Mouse (Mus musculus): ENCODE measurements around the gene Csrp3. TPM values are rescaled to one million over a fixed set of nuclear protein-coding genes. Genes with fewer than 3 reads are reported as not detected.

The Csrp3 gene
- not detected in 2 replicates for total RNA-seq (2017)

GRCm38 (mm10) chr7:48847820-48848650, at the start of gene Csrp3:
Csrp3 (minus strand) TSS chr7:48848033.
- ATAC-seq (ENCODE audit: extremely low read depth, insufficient number of reproducible peaks, low FRiP score, poor library complexity, severe bottlenecking): no peak

- ATAC-seq (ENCODE audit: extremely low read depth, insufficient number of reproducible peaks, low FRiP score, poor library complexity, severe bottlenecking): no peak
Measured at GRCm38 (mm10) chr7:48896051-48896450, 48.2 kb upstream of the Csrp3 start.

GRCm38 (mm10) chr7:48895475-48895874, 47.6 kb upstream of the Csrp3 start:
- no peak for ATAC-seq (ENCODE audit: extremely low read depth, insufficient number of reproducible peaks, low FRiP score, poor library complexity, severe bottlenecking)

DNA sequence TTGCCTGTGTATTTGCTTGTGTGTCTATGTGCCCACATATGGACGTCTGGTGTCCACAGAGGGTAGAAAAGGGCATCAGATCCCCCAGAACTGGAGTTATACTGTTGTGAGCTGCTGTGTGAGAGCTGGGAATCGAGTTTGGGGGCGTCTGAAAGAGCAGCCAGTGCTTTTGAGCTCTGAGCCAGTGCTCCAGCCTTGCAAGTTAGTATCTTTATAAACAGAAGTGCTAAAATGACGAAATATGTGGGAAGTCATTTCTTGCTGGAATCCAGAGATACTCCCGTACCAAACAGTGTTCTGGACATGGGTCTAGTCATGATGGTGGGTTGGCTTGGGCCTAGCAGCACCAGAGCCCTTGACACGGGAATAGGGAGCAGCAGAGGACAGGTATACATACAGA, 46.9 kb upstream of the Csrp3 start:
- no peak for ATAC-seq (ENCODE audit: extremely low read depth, insufficient number of reproducible peaks, low FRiP score, poor library complexity, severe bottlenecking)

DNA sequence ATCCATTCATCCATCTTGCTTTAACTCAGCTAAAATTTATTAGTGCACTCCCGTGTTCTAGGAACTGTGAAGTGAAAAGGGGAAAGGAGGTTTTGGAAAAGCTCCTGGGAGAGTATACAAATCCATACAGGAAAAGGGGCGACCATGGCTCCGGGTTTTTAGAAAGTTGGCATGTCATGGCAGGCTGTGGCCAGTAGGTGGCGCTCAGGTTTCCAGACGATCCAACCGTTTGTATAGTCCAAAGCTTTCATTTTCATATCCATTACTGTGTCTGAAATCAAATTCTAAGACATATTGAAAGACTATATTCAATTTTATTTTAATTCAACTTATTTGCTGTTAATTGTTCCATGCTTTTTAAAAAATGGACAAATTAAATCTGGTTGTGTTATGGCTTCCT, 46.3 kb upstream of the Csrp3 start:
- peak; percentile 69 for ATAC-seq (ENCODE audit: extremely low read depth, insufficient number of reproducible peaks, low FRiP score, poor library complexity, severe bottlenecking)

DNA sequence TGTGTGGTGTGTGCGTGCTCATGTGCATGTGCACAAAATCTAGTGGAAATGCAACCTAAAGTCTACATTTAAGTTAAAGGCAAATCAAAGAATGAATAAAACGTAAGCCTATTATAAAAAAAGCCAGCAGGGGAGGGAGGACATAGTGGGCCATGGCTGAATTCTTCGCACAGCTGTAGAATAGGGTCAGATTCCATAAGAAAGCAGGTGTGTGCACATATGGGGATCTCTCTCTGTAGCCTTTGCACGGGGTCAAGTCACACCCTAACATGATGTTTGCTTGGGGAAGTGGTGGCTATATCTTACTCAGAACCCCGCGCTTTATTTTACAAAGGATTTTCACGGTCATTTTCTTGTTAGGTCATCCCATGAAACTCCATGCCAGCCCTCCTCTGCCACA, 45.3 kb upstream of the Csrp3 start:
- ATAC-seq (ENCODE audit: extremely low read depth, insufficient number of reproducible peaks, low FRiP score, poor library complexity, severe bottlenecking): no peak

DNA sequence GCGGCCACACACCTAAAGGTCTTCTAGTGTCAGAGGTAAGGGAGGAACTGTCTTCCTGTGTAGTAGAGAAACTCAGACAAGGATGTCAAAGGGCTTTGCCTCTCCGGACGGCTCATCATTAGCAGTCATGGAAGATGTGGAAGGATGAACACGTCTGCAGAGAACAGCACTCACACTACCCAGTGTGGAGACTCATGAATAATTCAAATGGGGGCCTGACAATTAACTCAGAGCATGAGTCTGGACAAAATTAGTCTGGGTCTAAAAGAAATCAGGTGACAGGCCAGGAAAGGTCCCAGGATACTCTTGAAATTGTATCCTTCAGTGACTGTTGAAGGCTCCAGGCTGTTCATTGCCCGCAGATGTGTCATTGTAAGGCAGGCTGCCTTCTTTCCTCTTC, 43.2 kb upstream of the Csrp3 start:
- no peak for ATAC-seq (ENCODE audit: extremely low read depth, insufficient number of reproducible peaks, low FRiP score, poor library complexity, severe bottlenecking)

- ATAC-seq (ENCODE audit: extremely low read depth, insufficient number of reproducible peaks, low FRiP score, poor library complexity, severe bottlenecking): no peak
Measured at GRCm38 (mm10) chr7:48888751-48889150, 40.9 kb upstream of the Csrp3 start.

- ATAC-seq (ENCODE audit: extremely low read depth, insufficient number of reproducible peaks, low FRiP score, poor library complexity, severe bottlenecking): no peak
Measured at GRCm38 (mm10) chr7:48887973-48888372, 40.1 kb upstream of the Csrp3 start.

GRCm38 (mm10) chr7:48884266-48884611, 36.4 kb upstream of the Csrp3 start:
- ATAC-seq (ENCODE audit: extremely low read depth, insufficient number of reproducible peaks, low FRiP score, poor library complexity, severe bottlenecking): no peak

- no peak for ATAC-seq (ENCODE audit: extremely low read depth, insufficient number of reproducible peaks, low FRiP score, poor library complexity, severe bottlenecking)
Measured at GRCm38 (mm10) chr7:48883525-48884265, 35.9 kb upstream of the Csrp3 start.

GRCm38 (mm10) chr7:48881971-48882609, 34.3 kb upstream of the Csrp3 start:
- ATAC-seq (ENCODE audit: extremely low read depth, insufficient number of reproducible peaks, low FRiP score, poor library complexity, severe bottlenecking): peak; percentile 45

DNA sequence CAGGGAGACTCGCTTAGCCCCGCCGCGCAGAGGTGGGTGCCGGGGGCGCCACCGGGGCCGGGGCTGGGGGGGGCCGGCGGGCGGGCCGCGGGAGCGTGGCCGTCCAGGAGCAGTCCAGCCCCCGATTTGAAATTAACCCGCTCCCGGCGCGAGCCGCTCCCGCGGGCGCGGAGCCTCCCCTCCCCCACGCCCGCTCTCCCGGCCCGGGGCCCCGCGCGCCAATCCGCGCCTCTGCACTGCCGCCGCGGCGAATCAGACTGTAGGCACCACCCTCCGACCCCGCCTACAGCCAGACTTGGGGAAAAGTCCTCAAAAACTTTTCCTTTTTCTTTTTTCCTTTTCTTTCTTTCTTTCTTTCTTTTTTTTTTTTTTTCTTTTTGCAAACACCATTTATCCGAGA, 33.7 kb upstream of the Csrp3 start, which contains the start of gene E2f8:
Gene E2f8 (minus strand): TSS at position 111 of the 400 bp plus-strand sequence.
- ATAC-seq (ENCODE audit: extremely low read depth, insufficient number of reproducible peaks, low FRiP score, poor library complexity, severe bottlenecking): no peak

DNA sequence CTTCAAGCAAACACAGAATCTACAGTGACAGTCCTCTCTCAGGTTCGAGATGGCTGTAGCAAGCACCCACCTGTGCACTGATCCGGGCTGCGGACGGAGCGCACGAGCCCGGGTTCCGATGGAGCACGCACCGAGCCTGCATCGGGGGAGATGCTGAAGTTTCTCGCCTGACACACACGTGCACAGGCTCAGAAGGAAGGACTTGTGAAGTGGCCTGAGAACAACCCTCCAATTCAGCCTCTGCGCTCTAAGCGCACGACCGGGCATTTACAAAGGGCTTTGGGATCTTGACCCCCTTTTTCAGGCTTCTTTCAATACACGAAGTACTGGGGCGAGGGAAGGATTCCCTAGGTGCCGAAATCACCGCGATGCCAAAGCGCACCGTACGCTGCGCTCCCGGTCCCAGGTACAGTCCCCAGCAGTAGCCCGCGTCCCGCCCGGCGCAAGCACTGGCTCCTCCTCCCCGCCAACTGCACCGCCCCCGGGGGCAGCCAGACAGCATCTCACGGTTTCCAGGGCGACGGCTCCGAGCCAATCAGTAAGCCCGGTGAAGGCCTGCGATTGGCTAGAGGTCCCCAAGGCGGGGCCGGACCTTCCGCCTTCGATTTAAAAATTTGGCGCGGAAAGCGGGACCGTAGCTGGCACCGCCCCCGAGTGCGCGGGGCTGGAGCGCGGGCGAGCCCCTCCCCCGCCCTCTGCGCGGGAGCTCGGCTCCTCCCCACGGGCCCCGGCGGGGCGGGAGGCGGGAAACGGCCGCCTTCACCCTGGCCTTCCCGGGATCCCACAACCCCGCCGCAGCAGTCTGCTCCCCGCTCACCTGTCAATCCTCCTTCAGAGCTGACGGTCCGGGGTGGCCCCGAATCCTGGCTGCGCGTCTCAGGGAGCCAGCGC, 33.0 kb upstream of the Csrp3 start:
- ATAC-seq (ENCODE audit: extremely low read depth, insufficient number of reproducible peaks, low FRiP score, poor library complexity, severe bottlenecking): peak; percentile 97

- no peak for ATAC-seq (ENCODE audit: extremely low read depth, insufficient number of reproducible peaks, low FRiP score, poor library complexity, severe bottlenecking)
Measured at GRCm38 (mm10) chr7:48879574-48879973, 31.7 kb upstream of the Csrp3 start.

DNA sequence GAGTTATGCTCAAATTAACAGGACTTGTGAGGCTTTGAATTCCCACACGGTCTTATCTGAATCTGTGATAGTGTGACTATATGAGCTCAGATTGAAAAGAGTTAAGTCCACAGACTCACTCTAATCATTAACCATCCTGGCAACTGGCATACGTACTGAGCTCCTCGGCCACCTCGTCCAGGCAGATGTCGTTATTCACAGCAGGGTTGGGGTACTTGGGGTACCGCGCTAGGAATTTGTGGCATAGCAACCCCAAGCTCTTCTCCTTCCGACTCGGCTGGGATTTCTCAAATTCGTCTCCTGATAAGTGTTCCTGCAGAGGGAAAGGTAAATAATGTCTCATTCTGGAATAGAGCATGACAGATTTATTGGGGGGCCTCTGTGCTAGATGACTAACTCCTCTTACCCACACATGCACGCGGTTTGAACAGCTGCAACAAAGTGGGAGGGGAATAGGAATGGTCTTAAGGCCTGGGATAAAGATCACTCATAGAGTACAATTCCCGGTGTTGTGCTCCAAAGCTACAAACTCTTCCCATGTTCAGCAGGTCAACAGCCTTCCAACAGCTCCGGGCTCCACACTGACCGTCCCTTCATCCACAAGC, 30.1 kb upstream of the Csrp3 start:
- ATAC-seq (ENCODE audit: extremely low read depth, insufficient number of reproducible peaks, low FRiP score, poor library complexity, severe bottlenecking): no peak

DNA sequence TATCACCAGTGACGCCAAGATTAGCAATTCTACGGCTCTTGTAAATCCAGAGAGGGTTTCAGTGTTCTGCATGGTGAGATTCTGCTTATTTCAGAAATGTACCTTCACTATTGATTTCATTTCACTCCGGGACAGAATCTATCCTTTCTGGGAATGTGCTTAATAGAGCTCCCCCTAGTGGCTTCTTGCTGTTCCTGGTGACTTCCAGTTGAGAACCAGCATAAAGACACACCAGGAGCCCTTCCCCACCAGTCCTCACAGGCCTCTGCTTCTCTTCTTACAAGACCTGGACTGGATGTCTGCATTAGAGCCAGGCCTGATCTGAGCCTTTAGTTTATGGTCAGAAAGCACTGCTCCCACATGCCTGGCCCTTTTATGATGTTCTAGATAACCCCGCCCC, 28.7 kb upstream of the Csrp3 start:
- peak; percentile 15; the same call in 1 of the 2 replicates for ATAC-seq (ENCODE audit: extremely low read depth, insufficient number of reproducible peaks, low FRiP score, poor library complexity, severe bottlenecking)

GRCm38 (mm10) chr7:48875096-48875495, 27.3 kb upstream of the Csrp3 start:
- ATAC-seq (ENCODE audit: extremely low read depth, insufficient number of reproducible peaks, low FRiP score, poor library complexity, severe bottlenecking): no peak

Data from neutrophil, adult 5-6 weeks (primary cell).